Mouse (Mus musculus): ENCODE data around the gene Elfn2.

GRCm38 (mm10) chr15:78718290-78719250 lies at the start of gene Elfn2:
- no peak for TF ChIP-seq CTCF (IDR thresholded peaks at IDR 0.05; ENCODE audit: extremely low read depth, insufficient read length, insufficient replicate concordance, low read depth, low read length)
- no peak for TF ChIP-seq POLR2A (IDR thresholded peaks at IDR 0.05; ENCODE audit: low read depth, low read length)
